Mouse (Mus musculus) lung, embryonic 14.5 days (tissue): Measurements from ENCODE around the gene Zbtb5. TPM values are rescaled to one million over a fixed set of nuclear protein-coding genes. Genes with fewer than 3 reads are reported as not detected.
"Not testable (repeated sequence)": the region's sequence is repeated elsewhere in the genome, so short reads cannot be mapped to it uniquely, and the experiment has no call there.

ENCODE experiments used
- ATAC-seq: fragments of 200-750 bp; cut with Nextera tagmentation; 2 replicates; pipeline ENCODE4 v1.8.0; 2017; ENCODE audit warnings: mild to moderate bottlenecking, moderate TSS enrichment, moderate library complexity; ENCODE audit not compliant: insufficient read depth
- DNase-seq: peaks from one replicate; pipeline ENCODE4 v3.0.0-alpha.2; 2015
- H3K27ac ChIP-seq: fragments of 300-500 bp; sonication (generic); 2 replicates; pipeline ENCODE4 v1.5.1; 2014; ENCODE audit warnings: low read depth, mild to moderate bottlenecking, moderate library complexity
- H3K27me3 ChIP-seq: fragments of 300-500 bp; sonication (generic); 2 replicates; pipeline ENCODE4 v1.6.1; 2014; ENCODE audit warnings: low read length, control low read depth; ENCODE audit not compliant: insufficient read depth
- H3K36me3 ChIP-seq: fragments of 300-500 bp; sonication (generic); 2 replicates; pipeline ENCODE4 v1.6.1; 2014; ENCODE audit warnings: control low read depth; ENCODE audit not compliant: insufficient read depth
- H3K4me1 ChIP-seq: fragments of 300-500 bp; sonication (generic); 2 replicates; pipeline ENCODE4 v1.6.1; 2014; ENCODE audit warnings: antibody characterized with exemption, control low read depth; ENCODE audit not compliant: insufficient read depth
- H3K4me2 ChIP-seq: fragments of 300-500 bp; sonication (generic); 2 replicates; pipeline ENCODE4 v1.6.1; 2014; ENCODE audit warnings: mild to moderate bottlenecking
- H3K4me3 ChIP-seq: fragments of 300-500 bp; sonication (generic); 2 replicates; pipeline ENCODE4 v1.5.1; 2014; ENCODE audit warnings: low read depth, low read length
- H3K9ac ChIP-seq: fragments of 300-500 bp; sonication (generic); 2 replicates; pipeline ENCODE4 v1.6.1; 2014
- H3K9me3 ChIP-seq: fragments of 300-500 bp; sonication (generic); 2 replicates; pipeline ENCODE4 v1.6.1; 2016; ENCODE audit warnings: low read depth, low read length, control low read depth
- CTCF ChIP-seq: IDR thresholded peaks from 2 replicates; pipeline ENCODE4 v1.5.1; 2016; ENCODE audit warnings: antibody characterized with exemption, low read depth
- WGBS: fragments of 180-500 bp; shearing (Covaris S2); extraction: QIAGEN DNeasy Blood & Tissue Kit; methylation state at CpG from one replicate; pipeline ENCODE4 v1.1.7; 2014; 5-methylcytosine and 5-hydroxymethylcytosine counted together
- polyA plus RNA-seq: library from polyadenylated mRNA; unstranded; fragments of >200 nt; fragmentation: Nextera tagmentation; extraction: Ambion mirVana; gene quantifications from 2 replicates; pipeline ENCODE4 v1.2.1, GENCODE M21; 2014

The Zbtb5 gene
- polyA plus RNA-seq: 22.2 and 23.7 TPM in 2 replicates

- Histone ChIP-seq H3K9me3 (no peaks in the 10 kb centered on the region), H3K9ac (peak within 1 kb of the TSS; percentile 90), H3K4me1 (peaks cover 5% of the 10 kb centered on the region; the same call in 1 of the 2 replicates), H3K4me3 (peak within 1 kb of the TSS; percentile 79), H3K4me2 (peak within 1 kb of the TSS; percentile 76), H3K27me3 (no peaks in the 10 kb centered on the region), H3K27ac (peak within 1 kb of the TSS; percentile 98), H3K36me3 (no peaks in the 10 kb centered on the region)
- ATAC-seq (peak; percentile 98), DNase-seq (peak; percentile 100)
- TF ChIP-seq CTCF: no peak
- under 1% methylated on average over 56 of the region's 63 CpGs for WGBS
These were observed at the start of gene Zbtb5 for GRCm38 (mm10) chr4:45012105-45012975. Gene Zbtb5 (minus strand): TSS chr4:45012412.

GRCm38 (mm10) chr4:45055451-45055850 lies 43.2 kb upstream of the Zbtb5 start:
- 84% methylated on average over 8 of the region's 8 CpGs for WGBS
- no peak overlapping the region for H3K4me3 ChIP-seq
- H3K4me1 ChIP-seq: no peaks in the 10 kb centered on the region
- ATAC-seq (no peak), DNase-seq (no peak)
- peaks cover 29% of the 10 kb centered on the region; the same call in 1 of the 2 replicates for H3K36me3 ChIP-seq
- H3K27me3 ChIP-seq: no peaks in the 10 kb centered on the region
- H3K27ac ChIP-seq: no peak overlapping the region
- no peak overlapping the region for H3K9ac ChIP-seq
- H3K9me3 ChIP-seq: no peaks in the 10 kb centered on the region
- TF ChIP-seq CTCF: no peak
- no peak overlapping the region for H3K4me2 ChIP-seq

- H3K4me1 ChIP-seq: no peaks in the 10 kb centered on the region
- H3K4me2 ChIP-seq: no peak overlapping the region
- H3K36me3 ChIP-seq: peaks cover 29% of the 10 kb centered on the region; the same call in 1 of the 2 replicates
- H3K27me3 ChIP-seq: no peaks in the 10 kb centered on the region
- no peak overlapping the region for H3K9ac ChIP-seq
- no peaks in the 10 kb centered on the region for H3K9me3 ChIP-seq
- ATAC-seq (no peak), DNase-seq (peak; percentile 27)
- 53% methylated on average over 3 of the region's 3 CpGs for WGBS
- peak; percentile 48 for TF ChIP-seq CTCF
- no peak overlapping the region for H3K4me3 ChIP-seq
- H3K27ac ChIP-seq: no peak overlapping the region
These were observed 42.6 kb upstream of the Zbtb5 start for GRCm38 (mm10) chr4:45054862-45055261.

GRCm38 (mm10) chr4:45047956-45048355 lies 35.7 kb upstream of the Zbtb5 start:
- Histone ChIP-seq H3K4me1 (no peaks in the 10 kb centered on the region), H3K4me2 (no peak overlapping the region), H3K4me3 (no peak overlapping the region), H3K36me3 (peaks cover 42% of the 10 kb centered on the region; the same call in 1 of the 2 replicates), H3K9me3 (no peaks in the 10 kb centered on the region), H3K27ac (no peak overlapping the region), H3K9ac (no peak overlapping the region), H3K27me3 (no peaks in the 10 kb centered on the region)
- no peak for TF ChIP-seq CTCF
- ATAC-seq (no peak), DNase-seq (no peak)
- WGBS: 82% methylated on average over 9 of the region's 9 CpGs

GRCm38 (mm10) chr4:45047286-45047887 lies 35.2 kb upstream of the Zbtb5 start:
- no peak for TF ChIP-seq CTCF
- Histone ChIP-seq H3K27ac (no peak overlapping the region), H3K9ac (no peak overlapping the region), H3K27me3 (no peaks in the 10 kb centered on the region), H3K36me3 (peaks cover 42% of the 10 kb centered on the region; the same call in 1 of the 2 replicates), H3K9me3 (no peaks in the 10 kb centered on the region), H3K4me3 (no peak overlapping the region), H3K4me2 (no peak overlapping the region), H3K4me1 (no peaks in the 10 kb centered on the region)
- DNase-seq (no peak), ATAC-seq (no peak)
- WGBS: 84% methylated on average over 9 of the region's 9 CpGs

GRCm38 (mm10) chr4:45046679-45047078 lies 34.5 kb upstream of the Zbtb5 start:
- 90% methylated on average over 5 of the region's 5 CpGs for WGBS
- H3K27ac ChIP-seq: no peak overlapping the region
- peaks cover 44% of the 10 kb centered on the region; the same call in 1 of the 2 replicates for H3K36me3 ChIP-seq
- H3K9ac ChIP-seq: no peak overlapping the region
- H3K4me2 ChIP-seq: no peak overlapping the region
- H3K9me3 ChIP-seq: no peaks in the 10 kb centered on the region
- DNase-seq (no peak), ATAC-seq (no peak)
- no peaks in the 10 kb centered on the region for H3K27me3 ChIP-seq
- H3K4me1 ChIP-seq: no peaks in the 10 kb centered on the region
- no peak overlapping the region for H3K4me3 ChIP-seq
- TF ChIP-seq CTCF: no peak

GRCm38 (mm10) chr4:45040795-45041194 lies 28.6 kb upstream of the Zbtb5 start:
- no peaks in the 10 kb centered on the region for H3K9me3 ChIP-seq
- ATAC-seq (no peak), DNase-seq (no peak)
- no peak for TF ChIP-seq CTCF
- no peak overlapping the region for H3K27ac ChIP-seq
- WGBS: 80% methylated on average over 7 of the region's 7 CpGs
- no peaks in the 10 kb centered on the region for H3K27me3 ChIP-seq
- H3K4me1 ChIP-seq: no peaks in the 10 kb centered on the region
- H3K4me2 ChIP-seq: no peak overlapping the region
- peaks cover 47% of the 10 kb centered on the region; the same call in 1 of the 2 replicates for H3K36me3 ChIP-seq
- H3K4me3 ChIP-seq: no peak overlapping the region
- no peak overlapping the region for H3K9ac ChIP-seq

- not testable (repeated sequence) for H3K4me1 ChIP-seq, DNase-seq, H3K27ac ChIP-seq, H3K27me3 ChIP-seq, H3K9ac ChIP-seq, H3K9me3 ChIP-seq, H3K4me3 ChIP-seq, ATAC-seq, H3K4me2 ChIP-seq
- H3K36me3 ChIP-seq: peaks cover 52% of the 10 kb centered on the region; the same call in 1 of the 2 replicates
- 90% methylated on average over 7 of the region's 7 CpGs for WGBS
These were observed 27.3 kb upstream of the Zbtb5 start for GRCm38 (mm10) chr4:45039546-45039945.

GRCm38 (mm10) chr4:45038879-45039278 lies 26.7 kb upstream of the Zbtb5 start:
- not testable (repeated sequence) for H3K4me3 ChIP-seq, H3K27ac ChIP-seq, H3K9ac ChIP-seq, ATAC-seq, H3K9me3 ChIP-seq, H3K4me1 ChIP-seq, H3K27me3 ChIP-seq, H3K4me2 ChIP-seq
- WGBS: 55% methylated on average over 8 of the region's 8 CpGs
- peaks cover 52% of the 10 kb centered on the region; the same call in 1 of the 2 replicates for H3K36me3 ChIP-seq
- DNase-seq: peak; percentile 32
